Mouse (Mus musculus) midbrain, embryonic 15.5 days (tissue): Measurements from ENCODE around the gene Gm20388. TPM values are rescaled to one million over a fixed set of nuclear protein-coding genes. Genes with fewer than 3 reads are reported as not detected.

Experiments
- ATAC-seq: fragments of 200-750 bp; cut with Nextera tagmentation; replicated peaks from 2 replicates; pipeline ENCODE4 v1.8.0; 2017; ENCODE audit warnings: moderate TSS enrichment
- H3K27ac ChIP-seq: fragments of 300-500 bp; sonication (generic); 2 replicates; pipeline ENCODE4 v1.5.1; 2015; ENCODE audit warnings: mild to moderate bottlenecking, inconsistent platforms
- H3K27me3 ChIP-seq: fragments of 300-500 bp; sonication (generic); replicated peaks from 2 replicates; pipeline ENCODE4 v1.6.1; 2015; ENCODE audit warnings: inconsistent platforms
- H3K36me3 ChIP-seq: fragments of 300-500 bp; sonication (generic); replicated peaks from 2 replicates; pipeline ENCODE4 v1.6.1; 2015; ENCODE audit warnings: inconsistent platforms
- H3K4me1 ChIP-seq: fragments of 300-500 bp; sonication (generic); 2 replicates; pipeline ENCODE4 v1.6.1; 2015; ENCODE audit warnings: inconsistent platforms
- H3K4me2 ChIP-seq: fragments of 300-500 bp; sonication (generic); 2 replicates; pipeline ENCODE4 v1.6.1; 2015; ENCODE audit warnings: inconsistent platforms, mild to moderate bottlenecking, moderate library complexity
- H3K4me3 ChIP-seq: fragments of 300-500 bp; sonication (generic); 2 replicates; pipeline ENCODE4 v1.5.1; 2015; ENCODE audit warnings: mild to moderate bottlenecking, inconsistent platforms
- H3K9ac ChIP-seq: fragments of 300-500 bp; sonication (generic); 2 replicates; pipeline ENCODE4 v1.6.1; 2015; ENCODE audit warnings: mild to moderate bottlenecking, inconsistent platforms
- H3K9me3 ChIP-seq: fragments of 300-500 bp; sonication (generic); 2 replicates; pipeline ENCODE4 v1.6.1; 2016; ENCODE audit warnings: inconsistent platforms
- WGBS: fragments of 180-500 bp; shearing (Covaris S2); methylation state at CpG from one replicate; pipeline ENCODE4 v1.1.7; 2015; ENCODE audit warnings: mixed read lengths; 5-methylcytosine and 5-hydroxymethylcytosine counted together
- polyA plus RNA-seq: library from polyadenylated mRNA; unstranded; fragments of >200 nt; fragmentation: Nextera tagmentation; extraction: Ambion mirVana; gene quantifications from 2 replicates; pipeline ENCODE4 v1.2.1, GENCODE M21; 2015

Gene Gm20388
- polyA plus RNA-seq, 1 experiment from 2014 or later: 5.6 TPM

DNA sequence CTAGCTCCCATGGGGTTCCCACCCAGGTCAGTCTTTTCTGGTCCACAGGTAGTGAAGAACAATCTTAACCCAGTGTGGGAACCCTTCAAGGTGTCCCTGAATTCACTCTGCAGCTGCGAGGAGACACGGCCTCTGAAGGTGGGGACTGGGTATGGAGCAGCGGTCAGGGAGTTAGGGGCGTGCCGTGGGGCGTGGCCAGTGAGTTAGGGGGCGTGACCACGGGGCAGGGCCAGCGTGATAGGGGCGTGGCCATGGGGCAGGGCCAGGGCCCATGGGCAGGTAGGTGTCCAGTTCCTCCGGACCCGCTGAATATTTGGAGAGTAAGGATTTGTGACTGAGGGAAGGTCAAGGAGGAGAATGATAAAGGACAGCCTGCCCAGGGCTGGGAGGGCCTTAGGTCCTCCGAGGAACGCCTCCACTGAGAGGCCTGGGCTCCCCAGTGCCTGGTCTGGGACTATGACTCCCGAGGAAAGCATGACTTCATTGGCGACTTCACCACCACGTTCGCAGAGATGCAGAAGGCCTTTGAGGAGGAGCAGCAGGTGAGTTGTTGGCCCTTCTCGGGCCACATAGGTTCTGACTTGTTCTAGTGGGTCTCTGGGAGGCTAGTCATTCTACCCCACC is 3215.7 kb downstream of the Gm20388 start:
- H3K9me3 ChIP-seq: no peaks in the 10 kb centered on the region
- ATAC-seq: no peak
- no peak overlapping the region for H3K27ac ChIP-seq
- H3K27me3 ChIP-seq: peaks cover 16% of the 10 kb centered on the region
- H3K4me1 ChIP-seq: 0 out of 2 replicates have a peak, but pooled peaks cover 3% of the 10 kb centered on the region
- no peak overlapping the region for H3K4me3 ChIP-seq
- H3K4me2 ChIP-seq: no peak overlapping the region
- H3K36me3 ChIP-seq: no peaks in the 10 kb centered on the region
- H3K9ac ChIP-seq: no peak overlapping the region
- 8% methylated on average over 19 of the region's 19 CpGs for WGBS

DNA sequence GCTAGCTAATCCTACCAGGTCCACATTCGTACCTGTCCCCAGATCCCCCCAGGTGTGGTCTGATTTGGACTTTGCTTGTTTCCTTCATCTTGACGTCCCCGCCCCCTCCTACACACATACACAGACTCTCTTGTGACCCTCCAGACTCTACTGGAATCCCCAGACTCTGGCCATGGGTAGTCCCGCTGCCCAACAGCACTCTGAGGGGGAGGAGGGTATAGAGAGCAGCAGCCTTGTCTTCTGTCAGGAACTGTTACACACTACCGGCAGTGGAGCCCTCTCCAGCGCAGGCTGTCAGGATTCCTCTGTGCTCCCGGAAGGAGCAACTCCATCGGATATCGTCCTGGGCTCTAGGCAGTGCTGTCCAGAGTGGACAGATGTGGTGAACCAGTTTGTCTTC is 3220.4 kb downstream of the Gm20388 start:
- H3K9me3 ChIP-seq: no peaks in the 10 kb centered on the region
- peaks cover 12% of the 10 kb centered on the region for H3K27me3 ChIP-seq
- ATAC-seq: no peak
- H3K4me2 ChIP-seq: no peak overlapping the region
- H3K9ac ChIP-seq: no peak overlapping the region
- no peak overlapping the region for H3K27ac ChIP-seq
- no peaks in the 10 kb centered on the region for H3K36me3 ChIP-seq
- peaks cover 18% of the 10 kb centered on the region for H3K4me1 ChIP-seq
- no peak overlapping the region for H3K4me3 ChIP-seq
- WGBS: 69% methylated on average over 9 of the region's 9 CpGs

DNA sequence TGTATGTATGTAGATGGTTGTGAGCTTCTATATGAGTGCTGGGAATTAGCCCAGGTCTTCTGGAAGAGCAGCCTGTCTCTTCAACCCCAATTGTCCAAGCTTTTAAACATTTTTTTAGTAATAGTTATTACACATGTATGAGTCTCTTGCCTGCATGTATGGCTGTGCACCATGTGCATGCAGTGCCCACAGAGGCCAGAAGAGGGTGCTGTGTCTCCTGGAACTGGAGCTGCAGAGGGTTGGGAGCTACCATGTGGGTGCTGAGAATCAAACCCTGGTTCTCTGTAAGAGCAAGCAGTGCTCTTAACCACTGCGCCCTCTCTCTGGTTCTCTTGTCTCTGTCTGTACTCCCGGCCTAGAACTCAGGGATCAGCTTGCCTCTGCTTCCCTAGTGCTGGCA is 3222.3 kb downstream of the Gm20388 start:
- H3K9me3 ChIP-seq: no peaks in the 10 kb centered on the region
- H3K4me2 ChIP-seq: no peak overlapping the region
- WGBS: 100% methylated on average over 2 of the region's 2 CpGs
- H3K4me1 ChIP-seq: peaks cover 27% of the 10 kb centered on the region
- H3K27ac ChIP-seq: no peak overlapping the region
- no peak overlapping the region for H3K9ac ChIP-seq
- ATAC-seq: no peak
- H3K36me3 ChIP-seq: no peaks in the 10 kb centered on the region
- H3K4me3 ChIP-seq: no peak overlapping the region
- no peaks in the 10 kb centered on the region for H3K27me3 ChIP-seq

DNA sequence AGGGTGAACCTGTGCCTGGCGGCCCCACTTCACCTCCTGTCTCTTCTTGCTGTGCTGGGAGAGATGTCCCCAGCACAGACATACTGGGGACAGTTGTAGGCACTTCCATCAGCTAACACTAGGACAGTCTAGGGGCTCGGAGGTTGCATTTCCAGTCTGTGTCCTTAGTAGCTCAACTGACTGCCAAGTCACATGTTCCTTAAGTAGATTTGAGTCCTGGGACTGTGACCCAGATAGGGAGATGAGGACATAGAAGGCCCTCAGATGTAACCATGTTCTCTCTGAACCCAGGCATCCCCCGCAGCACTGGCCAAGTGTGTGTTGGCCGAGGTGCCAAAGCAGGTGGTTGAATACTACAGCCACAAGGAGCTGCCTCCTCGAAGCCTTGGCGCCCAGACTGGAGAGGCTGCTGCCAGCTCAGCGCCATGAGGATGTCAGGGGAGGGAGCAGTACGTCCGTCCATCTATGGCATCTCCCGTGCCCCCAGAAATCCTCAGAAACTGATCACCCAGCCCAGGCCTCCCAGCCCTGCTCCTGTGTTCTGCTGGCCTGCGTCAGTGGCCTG is 3223.6 kb downstream of the Gm20388 start:
- Histone ChIP-seq H3K9me3 (no peaks in the 10 kb centered on the region), H3K4me2 (no peak overlapping the region), H3K4me1 (peaks cover 29% of the 10 kb centered on the region), H3K4me3 (no peak overlapping the region), H3K27me3 (no peaks in the 10 kb centered on the region), H3K36me3 (no peaks in the 10 kb centered on the region), H3K9ac (no peak overlapping the region), H3K27ac (peak overlapping the region; percentile 80)
- no peak for ATAC-seq
- 88% methylated on average over 11 of the region's 11 CpGs for WGBS

DNA sequence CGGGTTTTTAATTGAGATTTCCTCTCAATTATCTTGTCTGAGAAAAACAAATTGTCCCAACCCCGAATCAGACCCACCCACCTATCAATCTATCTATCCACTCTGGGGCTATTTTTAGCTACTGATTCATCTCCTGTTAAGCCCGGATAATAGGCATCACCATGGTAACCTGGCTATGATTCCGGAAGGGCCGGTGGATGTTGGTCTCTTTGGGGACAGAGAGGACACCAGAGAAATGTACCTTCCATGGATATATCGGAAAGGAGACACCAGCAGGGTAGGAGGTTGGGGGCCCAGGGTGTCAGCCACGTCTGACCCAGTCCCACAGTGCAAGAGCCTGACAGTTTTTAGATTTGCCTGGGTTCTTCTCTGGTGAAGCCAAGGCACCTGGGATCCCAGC is 3224.8 kb downstream of the Gm20388 start:
- peak; percentile 83 for ATAC-seq
- Histone ChIP-seq H3K4me3 (peak overlapping the region; percentile 3; the same call in 1 of the 2 replicates), H3K9ac (no peak overlapping the region), H3K4me1 (peaks cover 29% of the 10 kb centered on the region), H3K27ac (peak overlapping the region; percentile 80), H3K27me3 (no peaks in the 10 kb centered on the region), H3K9me3 (no peaks in the 10 kb centered on the region), H3K36me3 (no peaks in the 10 kb centered on the region), H3K4me2 (peak overlapping the region; percentile 14)
- 14% methylated on average over 7 of the region's 7 CpGs for WGBS

DNA sequence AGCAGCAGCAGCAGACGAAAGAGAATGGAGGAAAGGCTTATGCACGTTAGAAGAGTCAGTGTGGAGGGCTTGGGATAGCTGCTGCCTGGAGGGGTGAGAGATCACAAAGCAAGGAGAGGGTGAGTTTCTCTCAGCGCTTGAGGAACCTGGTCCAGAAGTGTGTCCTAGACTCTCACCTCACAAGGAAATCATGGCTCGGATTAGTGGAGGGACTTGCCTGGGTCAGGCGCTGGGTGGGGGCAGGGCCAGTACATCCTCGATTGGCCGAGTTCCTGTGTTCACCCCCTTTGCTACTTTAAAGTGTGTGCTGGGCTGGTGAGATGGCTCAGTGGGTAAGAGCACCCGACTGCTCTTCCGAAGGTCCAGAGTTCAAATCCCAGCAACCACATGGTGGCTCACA is 3225.2 kb downstream of the Gm20388 start:
- Histone ChIP-seq H3K27me3 (no peaks in the 10 kb centered on the region), H3K4me1 (peaks cover 29% of the 10 kb centered on the region), H3K27ac (peak overlapping the region; percentile 80), H3K4me3 (peak overlapping the region; percentile 3; the same call in 1 of the 2 replicates), H3K4me2 (peak overlapping the region; percentile 14), H3K9me3 (no peaks in the 10 kb centered on the region), H3K36me3 (no peaks in the 10 kb centered on the region), H3K9ac (no peak overlapping the region)
- WGBS: 43% methylated on average over 9 of the region's 9 CpGs
- peak; percentile 37; the same call in 1 of the 2 replicates for ATAC-seq

DNA sequence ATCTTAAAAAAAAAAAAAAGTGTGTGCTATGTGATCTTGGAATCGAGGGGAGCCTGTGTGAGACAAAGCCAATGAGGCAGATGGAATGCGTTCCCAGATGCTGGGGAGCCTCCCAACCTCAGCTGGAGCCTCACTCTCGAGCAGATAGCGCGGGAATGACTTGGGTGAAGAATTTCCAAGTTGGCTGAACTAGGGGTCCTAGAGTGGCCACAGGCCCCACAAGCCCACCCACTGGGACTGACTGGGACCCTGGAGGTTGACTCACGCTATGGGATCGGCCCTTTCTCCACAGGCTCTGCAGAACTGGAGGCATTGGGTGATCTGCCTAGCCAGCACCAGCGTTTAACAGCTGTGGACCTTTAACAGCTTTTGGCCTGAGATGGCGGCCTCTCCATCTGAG is 3225.6 kb downstream of the Gm20388 start:
- no peak overlapping the region for H3K9ac ChIP-seq
- H3K9me3 ChIP-seq: no peaks in the 10 kb centered on the region
- 81% methylated on average over 9 of the region's 9 CpGs for WGBS
- H3K36me3 ChIP-seq: no peaks in the 10 kb centered on the region
- H3K4me2 ChIP-seq: no peak overlapping the region
- H3K4me1 ChIP-seq: peaks cover 29% of the 10 kb centered on the region
- no peaks in the 10 kb centered on the region for H3K27me3 ChIP-seq
- no peak overlapping the region for H3K27ac ChIP-seq
- ATAC-seq: no peak
- no peak overlapping the region for H3K4me3 ChIP-seq

DNA sequence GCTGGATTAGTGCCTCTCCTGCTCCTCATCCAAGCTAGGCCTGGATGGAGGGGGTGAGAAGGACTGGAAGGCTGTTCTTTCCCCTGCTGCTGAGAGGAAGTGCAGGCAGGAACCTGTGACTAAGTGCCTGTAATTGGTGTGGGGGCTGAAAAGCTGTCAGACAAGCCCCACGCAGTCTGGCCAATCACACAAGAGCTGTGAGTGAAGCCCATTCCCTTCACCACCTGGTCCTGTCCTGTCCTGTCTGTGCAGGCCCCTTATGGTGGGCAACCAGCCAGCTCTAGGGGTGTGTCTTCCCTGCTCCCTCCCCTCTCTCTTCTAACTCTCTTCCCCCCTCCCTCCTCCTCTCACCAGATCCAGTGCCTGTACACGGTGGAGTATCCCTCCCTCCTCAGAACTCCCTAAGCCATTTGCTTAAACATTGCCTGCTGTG is 3227.0 kb downstream of the Gm20388 start:
- Histone ChIP-seq H3K9ac (no peak overlapping the region), H3K27ac (no peak overlapping the region), H3K4me3 (no peak overlapping the region), H3K27me3 (no peaks in the 10 kb centered on the region), H3K4me2 (no peak overlapping the region), H3K36me3 (no peaks in the 10 kb centered on the region), H3K9me3 (no peaks in the 10 kb centered on the region), H3K4me1 (peaks cover 29% of the 10 kb centered on the region)
- 13% methylated on average over 2 of the region's 2 CpGs for whole genome bisulfite sequencing
- ATAC-seq: 0 out of 2 replicates have a peak, but pooled peaks have one; percentile 37

DNA sequence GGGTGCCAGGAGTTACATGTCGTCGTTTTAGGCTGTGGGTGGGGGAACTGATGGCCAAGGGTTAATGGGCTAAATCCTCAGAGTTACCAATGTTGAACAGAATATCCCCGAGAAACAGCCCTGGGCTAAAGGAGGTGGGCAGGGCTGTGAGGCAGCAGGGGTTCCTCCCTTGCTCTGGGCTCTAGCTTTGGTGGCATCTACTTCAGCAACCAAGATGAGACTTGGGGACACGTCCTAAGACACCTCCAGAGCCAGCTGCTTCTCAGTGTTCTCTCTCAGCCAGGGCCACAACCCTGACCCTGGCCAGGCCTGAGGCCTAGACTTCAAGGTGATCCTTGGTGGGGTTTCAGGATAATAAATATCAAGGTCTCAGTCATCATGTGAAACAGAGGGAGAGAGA is 3228.1 kb downstream of the Gm20388 start:
- Histone ChIP-seq H3K27me3 (no peaks in the 10 kb centered on the region), H3K9me3 (no peaks in the 10 kb centered on the region), H3K4me2 (no peak overlapping the region), H3K36me3 (no peaks in the 10 kb centered on the region), H3K4me3 (no peak overlapping the region), H3K9ac (no peak overlapping the region), H3K4me1 (peaks cover 29% of the 10 kb centered on the region), H3K27ac (no peak overlapping the region)
- no peak for ATAC-seq
- WGBS: 60% methylated on average over 4 of the region's 4 CpGs

DNA sequence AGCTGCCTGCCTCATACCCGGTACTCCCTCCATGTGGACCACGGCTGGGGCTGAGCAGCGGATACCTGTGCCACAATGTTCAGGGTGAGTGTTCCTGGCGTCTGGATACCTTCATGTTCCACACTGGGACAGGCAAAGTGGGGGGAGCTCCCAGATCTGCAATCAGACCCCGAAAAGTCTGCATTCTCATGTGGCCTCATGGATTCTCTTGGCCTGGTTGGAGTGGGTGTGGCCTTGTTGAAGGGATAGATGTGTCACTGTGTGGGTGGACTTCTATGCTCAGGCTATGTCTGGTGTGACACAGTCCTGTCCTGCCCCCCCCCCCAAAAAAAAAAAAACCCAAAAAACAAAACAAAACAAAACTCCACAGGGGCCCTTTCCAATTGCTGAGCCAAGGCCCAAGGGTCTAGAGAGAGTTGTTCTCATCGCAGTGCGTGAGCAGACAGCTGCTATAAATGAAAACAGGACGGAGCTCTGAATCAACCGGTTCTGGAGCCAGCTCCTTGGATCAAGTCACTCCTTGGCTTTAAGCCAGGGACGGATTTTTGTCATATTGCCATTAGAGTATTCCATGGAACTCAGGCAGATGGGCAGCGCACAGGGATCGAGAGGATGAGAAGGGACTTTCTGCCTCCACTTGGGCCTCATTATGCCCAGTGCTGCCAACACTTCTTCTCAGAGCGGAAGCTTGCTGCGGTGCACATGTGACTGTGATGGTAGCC is 3231.3 kb downstream of the Gm20388 start:
- H3K27ac ChIP-seq: no peak overlapping the region
- H3K4me2 ChIP-seq: no peak overlapping the region
- H3K36me3 ChIP-seq: no peaks in the 10 kb centered on the region
- ATAC-seq: no peak
- H3K9me3 ChIP-seq: no peaks in the 10 kb centered on the region
- peaks cover 9% of the 10 kb centered on the region; the same call in 1 of the 2 replicates for H3K4me1 ChIP-seq
- no peak overlapping the region for H3K4me3 ChIP-seq
- no peak overlapping the region for H3K9ac ChIP-seq
- no peaks in the 10 kb centered on the region for H3K27me3 ChIP-seq
- WGBS: 75% methylated on average over 14 of the region's 14 CpGs

DNA sequence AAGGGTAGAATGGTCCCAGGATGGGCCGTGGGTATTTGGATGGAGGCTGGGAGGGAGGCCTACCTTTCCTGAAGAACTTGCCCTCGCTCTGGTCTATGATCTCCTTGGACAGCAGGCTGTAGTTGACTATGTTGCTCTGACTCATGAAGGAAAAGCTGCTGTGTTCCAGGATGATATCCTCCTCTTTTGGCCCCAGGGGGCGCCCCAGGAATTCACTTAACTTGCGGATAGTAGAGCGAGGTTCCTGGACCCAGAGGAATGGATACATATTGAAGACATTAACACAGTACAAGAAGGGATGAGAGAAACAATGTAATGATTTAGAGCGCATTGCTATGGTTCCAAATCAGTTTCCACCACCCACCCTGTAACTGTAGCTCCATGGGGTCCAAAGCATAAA is 3234.6 kb downstream of the Gm20388 start:
- Histone ChIP-seq H3K9me3 (no peaks in the 10 kb centered on the region), H3K27me3 (no peaks in the 10 kb centered on the region), H3K4me2 (no peak overlapping the region), H3K4me1 (no peaks in the 10 kb centered on the region), H3K36me3 (no peaks in the 10 kb centered on the region), H3K4me3 (no peak overlapping the region), H3K9ac (no peak overlapping the region), H3K27ac (no peak overlapping the region)
- WGBS: 57% methylated on average over 6 of the region's 6 CpGs
- no peak for ATAC-seq

DNA sequence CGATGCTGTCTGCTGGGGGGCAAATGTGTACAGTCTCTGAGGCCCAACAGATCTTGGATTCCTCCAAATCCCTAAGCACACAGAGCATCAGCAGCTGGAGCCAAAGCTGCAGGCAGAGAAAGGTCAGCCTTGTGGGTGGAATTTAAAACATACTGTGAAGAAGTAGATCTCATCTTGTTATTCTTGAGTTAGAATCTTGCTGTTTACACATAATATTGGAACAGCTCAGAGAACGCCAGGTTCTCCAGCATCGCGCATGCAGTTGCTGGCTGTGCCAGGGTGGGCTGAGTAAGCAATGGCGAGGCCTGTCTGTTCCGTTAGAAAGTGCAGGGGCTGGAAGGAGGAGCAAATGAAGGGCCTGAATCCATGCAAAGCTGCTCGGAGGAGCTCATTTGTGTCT is 3235.7 kb downstream of the Gm20388 start:
- H3K36me3 ChIP-seq: no peaks in the 10 kb centered on the region
- no peak overlapping the region for H3K9ac ChIP-seq
- WGBS: 75% methylated on average over 7 of the region's 7 CpGs
- no peaks in the 10 kb centered on the region for H3K9me3 ChIP-seq
- no peaks in the 10 kb centered on the region for H3K4me1 ChIP-seq
- no peaks in the 10 kb centered on the region for H3K27me3 ChIP-seq
- no peak for ATAC-seq
- H3K4me3 ChIP-seq: no peak overlapping the region
- no peak overlapping the region for H3K4me2 ChIP-seq
- H3K27ac ChIP-seq: peak overlapping the region; percentile 39; the same call in 1 of the 2 replicates
